In genomic region chr7:104353600-104353967, GRCm38 (mm10) we compare ENCODE assay signal across 9 mouse cellular contexts. TPM values are rescaled to one million over a fixed set of nuclear protein-coding genes. Genes with fewer than 3 reads are reported as not detected.
DNase-seq lines count a peak whose midpoint lies in the region; ATAC-seq and TF ChIP-seq lines count a peak whose summit lies in the region.
"Had no signal": no experiment of that assay in that cellular context is flagged by ENCODE, and none has a peak within 500 bp of the region (broad histone marks: within the 10 kb centered on the region; RNA-seq: fewer than 3 reads in every experiment).

No protein-coding gene starts in this region.

- POLR2A ChIA-PET in Patski (lab: Charles Lee) = no interaction called here

- H3K9ac ChIP-seq in hindbrain, embryonic 14.5 days = no peak overlapping the region
- no peak overlapping the region for H3K9ac ChIP-seq in hindbrain, postnatal 0 days (replicated peaks; ENCODE audit: low read length)
- no peak overlapping the region for H3K9ac ChIP-seq in forebrain, embryonic 15.5 days (replicated peaks)

- 76% methylated on average over 2 of the region's 2 CpGs for WGBS in hindbrain, embryonic 14.5 days
- 87% methylated on average over 2 of the region's 2 CpGs for WGBS in hindbrain, postnatal 0 days
- 84% methylated on average over 2 of the region's 2 CpGs for WGBS in forebrain, embryonic 15.5 days
- WGBS in macrophage (ENCODE audit: missing documents) = 64% methylated on average over 2 of the region's 2 CpGs

- peaks cover 23% of the 10 kb centered on the region; the same call in 1 of the 2 replicates for H3K79me2 ChIP-seq in macrophage (ENCODE audit: inconsistent target)

- no peak overlapping the region for H3K4me2 ChIP-seq in hindbrain, embryonic 14.5 days (replicated peaks)
- no peak overlapping the region; the same call in 1 of the 2 replicates for H3K4me2 ChIP-seq in hindbrain, postnatal 0 days (ENCODE audit: low read depth, low read length)
- no peak overlapping the region for H3K4me2 ChIP-seq in forebrain, embryonic 15.5 days (replicated peaks)

- no peaks in the 10 kb centered on the region for H3K36me3 ChIP-seq in hindbrain, embryonic 14.5 days (replicated peaks; ENCODE audit: control insufficient read depth, insufficient read depth)
- no peaks in the 10 kb centered on the region for H3K36me3 ChIP-seq in hindbrain, postnatal 0 days (ENCODE audit: insufficient read depth, low read length)
- no peaks in the 10 kb centered on the region for H3K36me3 ChIP-seq in forebrain, embryonic 15.5 days
- no peaks in the 10 kb centered on the region for H3K36me3 ChIP-seq in macrophage (ENCODE audit: inconsistent target)

- TF ChIP-seq CTCF in hindbrain, postnatal 0 days (IDR thresholded peaks at IDR 0.05; ENCODE audit: low read depth) = no peak
- TF ChIP-seq CTCF in Patski (IDR thresholded peaks at IDR 0.05) = no peak

- H3K27me3 ChIP-seq in hindbrain, embryonic 14.5 days (ENCODE audit: control insufficient read depth, insufficient read depth, low read length) = no peaks in the 10 kb centered on the region
- H3K27me3 ChIP-seq in hindbrain, postnatal 0 days (ENCODE audit: insufficient read depth, low read length) = no peaks in the 10 kb centered on the region
- no peaks in the 10 kb centered on the region for H3K27me3 ChIP-seq in Patski
- no peaks in the 10 kb centered on the region for H3K27me3 ChIP-seq in forebrain, embryonic 15.5 days

- CTCF ChIA-PET in Patski (lab: Charles Lee) = no interaction called here

- no peak overlapping the region for H3K27ac ChIP-seq in hindbrain, embryonic 14.5 days
- H3K27ac ChIP-seq in hindbrain, postnatal 0 days = no peak overlapping the region
- no peak overlapping the region for H3K27ac ChIP-seq in forebrain, embryonic 15.5 days (replicated peaks)
- H3K27ac ChIP-seq in macrophage = peak overlapping the region; percentile 86

- no peak for DNase-seq in hindbrain, embryonic 14.5 days (ENCODE audit: low spot score)
- DNase-seq in hindbrain, postnatal 0 days (ENCODE audit: low spot score) = no peak
- no peak for DNase-seq in Patski (ENCODE audit: low read depth, low spot score)
- no peak for DNase-seq in retina, embryonic 14.5 days (ENCODE audit: low spot score)
- DNase-seq in left cerebral cortex, postnatal 36 days (ENCODE audit: low spot score in 2 of 2) = no peak
- DNase-seq in adrenal gland, adult (ENCODE audit: inconsistent age in 2 of 2, low spot score in 1 of 2) = no peak

- no peak overlapping the region for H3K4me3 ChIP-seq in hindbrain, embryonic 14.5 days (replicated peaks; ENCODE audit: low read length)
- H3K4me3 ChIP-seq in hindbrain, postnatal 0 days (ENCODE audit: low read length) = no peak overlapping the region
- no peak overlapping the region for H3K4me3 ChIP-seq in forebrain, embryonic 15.5 days
- no peak overlapping the region; the same call in 1 of the 2 replicates for H3K4me3 ChIP-seq in macrophage (ENCODE audit: inconsistent target)

- ATAC-seq in hindbrain, embryonic 14.5 days (ENCODE audit: low FRiP score) = peak; percentile 11; the same call in 1 of the 2 replicates
- no peak for ATAC-seq in hindbrain, postnatal 0 days
- ATAC-seq in Patski = peak; percentile 40
- peak; percentile 16; the same call in 1 of the 2 replicates for ATAC-seq in forebrain, embryonic 15.5 days (replicated peaks)

- H3K9me3 ChIP-seq in hindbrain, embryonic 14.5 days (ENCODE audit: control insufficient read depth, low read length) = no peaks in the 10 kb centered on the region
- H3K9me3 ChIP-seq in hindbrain, postnatal 0 days (ENCODE audit: low read length) = no peaks in the 10 kb centered on the region
- H3K9me3 ChIP-seq in forebrain, embryonic 15.5 days = no peaks in the 10 kb centered on the region

- in situ Hi-C loops in Patski (cut with MboI; ENCODE audit: low pct_unique_long_range_greater_than_20kb) = no loop called here

- intact Hi-C loops in left cerebral cortex, postnatal 36 days (cut with DNase I) = no loop called here

- no peaks in the 10 kb centered on the region for H3K4me1 ChIP-seq in hindbrain, embryonic 14.5 days (replicated peaks; ENCODE audit: control insufficient read depth, insufficient read depth, low read length)
- H3K4me1 ChIP-seq in hindbrain, postnatal 0 days (ENCODE audit: insufficient read depth, low read length) = no peaks in the 10 kb centered on the region
- peaks cover 7% of the 10 kb centered on the region; the same call in 1 of the 2 replicates for H3K4me1 ChIP-seq in forebrain, embryonic 15.5 days

RNA-seq across cellular contexts. Expression of gene Trim12c, which starts 0.4 kb away (rescaled TPM):
- polyA plus RNA-seq in hindbrain, embryonic 14.5 days (2014; fragmentation: Nextera tagmentation; extraction: Ambion mirVana) = 0.94 and 1.4 TPM in 2 replicates
- 1.7 and 1.8 TPM in 2 replicates for total RNA-seq in hindbrain, postnatal 0 days (2014; rRNA removed)
- polyA plus RNA-seq in hindbrain, postnatal 0 days (2015; fragmentation: Nextera tagmentation; extraction: Ambion mirVana) = 0.61 and 0.83 TPM in 2 replicates
- polyA plus RNA-seq in Patski (2021) (12.2 TPM), macrophage (2018) (23.2 to 52.7 TPM (median 27.6 TPM) in 3 replicates)
- 0.80 and 0.98 TPM in 2 replicates for polyA plus RNA-seq in forebrain, embryonic 15.5 days (2015; fragmentation: Nextera tagmentation; extraction: Ambion mirVana)
- 10 to 100 TPM; 20.9 to 73.1 (median 53.9) TPM for total RNA-seq in macrophage (2018; cell fraction: chromatin; rRNA removed)
- total RNA-seq in macrophage (2018; cell fraction: cytosol; rRNA removed) = 10 to 100 TPM; 24.3 to 60.1 (median 39.8) TPM
- 100 to 1,000 TPM in 4 of 26 experiments, 10 to 100 TPM in 22; 34.8 to 133 (median 72.1) TPM for total RNA-seq in macrophage (2018; cell fraction: nucleus; rRNA removed)
- total RNA-seq in left cerebral cortex, postnatal 36 days (2021) = 1 to 10 TPM; 1.0 to 1.3 TPM

RNA-seq across cellular contexts. Expression of gene Trim30b, which starts 16.1 kb away (rescaled TPM):
- polyA plus RNA-seq in hindbrain, embryonic 14.5 days (2014; fragmentation: Nextera tagmentation; extraction: Ambion mirVana) = not detected in 2 replicates
- total RNA-seq in hindbrain, postnatal 0 days (2014; rRNA removed) = 0.16 TPM in 1 of 2 replicates, not detected in the other
- polyA plus RNA-seq in hindbrain, postnatal 0 days (2015; fragmentation: Nextera tagmentation; extraction: Ambion mirVana) = not detected in 2 replicates
- polyA plus RNA-seq in Patski (2021) (not detected), macrophage (2018) (1.1 to 4.5 TPM (median 1.8 TPM) in 3 replicates)
- polyA plus RNA-seq in forebrain, embryonic 15.5 days (2015; fragmentation: Nextera tagmentation; extraction: Ambion mirVana) = not detected in 2 replicates
- total RNA-seq in macrophage (2018; cell fraction: chromatin; rRNA removed) = 100 to 1,000 TPM in 10 of 26 experiments, 10 to 100 TPM in 12, 1 to 10 TPM in 4; 6.0 to 179 (median 43.7) TPM
- total RNA-seq in macrophage (2018; cell fraction: cytosol; rRNA removed) = 10 to 100 TPM in 12 of 26 experiments, 1 to 10 TPM in 14; 1.0 to 26.5 (median 8.8) TPM
- 100 to 1,000 TPM in 4 of 26 experiments, 10 to 100 TPM in 17, 1 to 10 TPM in 5; 7.2 to 137 (median 61.5) TPM for total RNA-seq in macrophage (2018; cell fraction: nucleus; rRNA removed)
- not detected for total RNA-seq in left cerebral cortex, postnatal 36 days (2021)

RNA-seq across cellular contexts. Expression of gene Trim34b, which starts 24.3 kb away (rescaled TPM):
- not detected in 2 replicates for polyA plus RNA-seq in hindbrain, embryonic 14.5 days (2014; fragmentation: Nextera tagmentation; extraction: Ambion mirVana)
- not detected in 2 replicates for total RNA-seq in hindbrain, postnatal 0 days (2014; rRNA removed)
- not detected in 2 replicates for polyA plus RNA-seq in hindbrain, postnatal 0 days (2015; fragmentation: Nextera tagmentation; extraction: Ambion mirVana)
- polyA plus RNA-seq in Patski (2021) = 1.4 TPM
- polyA plus RNA-seq in forebrain, embryonic 15.5 days (2015; fragmentation: Nextera tagmentation; extraction: Ambion mirVana) = not detected in 2 replicates
- total RNA-seq in macrophage (2018; cell fraction: chromatin; rRNA removed) = 1 to 10 TPM in 20 of 26 experiments, under 1 TPM in 5, not detected in 1; 0.51 to 3.6 (median 1.7) TPM
- total RNA-seq in macrophage (2018; cell fraction: cytosol; rRNA removed) = under 1 TPM; 0.09 to 0.42 (median 0.22) TPM
- 1 to 10 TPM in 12 of 26 experiments, under 1 TPM in 9, not detected in 5; 0.58 to 2.6 (median 1.0) TPM for total RNA-seq in macrophage (2018; cell fraction: nucleus; rRNA removed)
- polyA plus RNA-seq in macrophage (2018) = 0.25 to 0.33 TPM (median 0.26 TPM) in 3 replicates
- under 1 TPM in 1 of 2 experiments, not detected in 1; 0.20 TPM for total RNA-seq in left cerebral cortex, postnatal 36 days (2021)
- total RNA-seq: megakaryocyte-erythroid progenitor cell, adult 5-6 weeks had no signal

RNA-seq across cellular contexts. Expression of gene Trim12a, which starts 38.3 kb away (rescaled TPM):
- polyA plus RNA-seq in hindbrain, embryonic 14.5 days (2014; fragmentation: Nextera tagmentation; extraction: Ambion mirVana) = 1.6 and 2.2 TPM in 2 replicates
- total RNA-seq in hindbrain, postnatal 0 days (2014; rRNA removed) = 2.2 and 2.8 TPM in 2 replicates
- 3.1 and 3.7 TPM in 2 replicates for polyA plus RNA-seq in hindbrain, postnatal 0 days (2015; fragmentation: Nextera tagmentation; extraction: Ambion mirVana)
- polyA plus RNA-seq in Patski (2021) (2.1 TPM), macrophage (2018) (29.2 to 58.7 TPM (median 53.4 TPM) in 3 replicates)
- polyA plus RNA-seq in forebrain, embryonic 15.5 days (2015; fragmentation: Nextera tagmentation; extraction: Ambion mirVana) = 1.2 and 2.0 TPM in 2 replicates
- total RNA-seq in macrophage (2018; cell fraction: chromatin; rRNA removed) = 100 to 1,000 TPM; 173 to 509 (median 329) TPM
- 100 to 1,000 TPM in 13 of 26 experiments, 10 to 100 TPM in 13; 49.1 to 149 (median 101) TPM for total RNA-seq in macrophage (2018; cell fraction: cytosol; rRNA removed)
- total RNA-seq in macrophage (2018; cell fraction: nucleus; rRNA removed) = 100 to 1,000 TPM; 110 to 465 (median 225) TPM
- total RNA-seq in left cerebral cortex, postnatal 36 days (2021) = 1 to 10 TPM; 1.9 to 2.3 TPM

RNA-seq across cellular contexts. Expression of gene Trim30c, which starts 47.1 kb away (rescaled TPM):
- polyA plus RNA-seq in hindbrain, embryonic 14.5 days (2014; fragmentation: Nextera tagmentation; extraction: Ambion mirVana) = 0.11 TPM in 1 of 2 replicates, not detected in the other
- total RNA-seq in hindbrain, postnatal 0 days (2014; rRNA removed) = 1.2 TPM in 1 of 2 replicates, not detected in the other
- not detected in 2 replicates for polyA plus RNA-seq in hindbrain, postnatal 0 days (2015; fragmentation: Nextera tagmentation; extraction: Ambion mirVana)
- polyA plus RNA-seq in Patski (2021) = not detected
- not detected in 2 replicates for polyA plus RNA-seq in forebrain, embryonic 15.5 days (2015; fragmentation: Nextera tagmentation; extraction: Ambion mirVana)
- 100 to 1,000 TPM in 15 of 26 experiments, 10 to 100 TPM in 11; 18.3 to 901 (median 119) TPM for total RNA-seq in macrophage (2018; cell fraction: chromatin; rRNA removed)
- total RNA-seq in macrophage (2018; cell fraction: cytosol; rRNA removed) = 100 to 1,000 TPM in 12 of 26 experiments, 10 to 100 TPM in 14; 25.6 to 276 (median 99.0) TPM
- total RNA-seq in macrophage (2018; cell fraction: nucleus; rRNA removed) = 100 to 1,000 TPM in 15 of 26 experiments, 10 to 100 TPM in 11; 19.5 to 554 (median 129) TPM
- polyA plus RNA-seq in macrophage (2018) = 8.9 to 43.2 TPM (median 17.1 TPM) in 3 replicates
- total RNA-seq in left cerebral cortex, postnatal 36 days (2021) = not detected
- total RNA-seq: megakaryocyte-erythroid progenitor cell, adult 5-6 weeks had no signal
